Mouse (Mus musculus) E14TG2a.4 (cell line): ENCODE measurements around the gene Skida1.

Experiments
- CTCF ChIP-seq: conservative IDR thresholded peaks from 2 replicates; pipeline ENCODE4 v1.5.1; 2014; ENCODE audit warnings: low read length
- POU5F1 ChIP-seq: IDR thresholded peaks from 2 replicates; pipeline ENCODE4 v1.6.1; 2014; ENCODE audit warnings: low read length, borderline replicate concordance

- TF ChIP-seq CTCF (no peak), POU5F1 (no peak)
Observed at GRCm38 (mm10) chr2:18071947-18072346, 23.1 kb upstream of the Skida1 start.
